Mouse (Mus musculus) embryonic fibroblast, embryonic 13.5 days (primary cell): ENCODE measurements around the gene Slc33a1.

Experiments used
- CTCF ChIP-seq: IDR thresholded peaks from 2 replicates; pipeline ENCODE4 v1.5.1; 2011; ENCODE audit warnings: mild to moderate bottlenecking, control low read depth, low read length, moderate library complexity, borderline replicate concordance; ENCODE audit not compliant: insufficient read depth
- POLR2A ChIP-seq: IDR thresholded peaks from 2 replicates; pipeline ENCODE4 v1.6.1; 2011; ENCODE audit warnings: low read depth, mild to moderate bottlenecking, control low read depth, low read length, moderate library complexity

GRCm38 (mm10) chr3:63963421-63964099 is 1.0 kb downstream of the Slc33a1 start:
- TF ChIP-seq POLR2A (no peak), CTCF (no peak)
